Mouse (Mus musculus) B cell, adult 67 days (primary cell): ENCODE results near the gene Zfp975. TPM values are rescaled to one million over a fixed set of nuclear protein-coding genes. Genes with fewer than 3 reads are reported as not detected.

ENCODE experiments used
- total RNA-seq, 2 experiments: library from RNA; stranded (reverse); gene quantifications; 4 replicates each; pipeline ENCODE4 v1.2.4; 2023

The Zfp975 gene
- total RNA-seq: 1 to 10 TPM; 4.4 to 4.5 TPM

GRCm38 (mm10) chr7:42692362-42693158 is at the start of gene Zfp975:
Gene Zfp975 (minus strand): TSS chr7:42692742.

GRCm38 (mm10) chr7:42726917-42727316 is 34.4 kb upstream of the Zfp975 start, which contains the start of gene Gm17067:
Gene Gm17067 (minus strand): TSS chr7:42727017.

GRCm38 (mm10) chr7:42642152-42643115 is 50.1 kb downstream of the Zfp975 start, which contains the start of gene Zfp976:
Gene Zfp976 (minus strand): TSS chr7:42642588.

Other genes starting within 250 kb of the Zfp975 start
- not detected for gene 4933421I07Rik, start 244.6 kb downstream of the Zfp975 start, total RNA-seq
- gene Zfp141, start 187.0 kb downstream of the Zfp975 start, total RNA-seq: 10 to 100 TPM; 27.6 to 32.1 TPM
- not detected for gene Gm21028, start 114.2 kb downstream of the Zfp975 start, total RNA-seq
- not detected for gene Zfp977, start 100.2 kb downstream of the Zfp975 start, total RNA-seq
- 1 to 10 TPM; 2.4 to 2.8 TPM for gene Zfp976, start 50.2 kb downstream of the Zfp975 start, total RNA-seq
- gene Gm17067, start 34.3 kb upstream of the Zfp975 start, total RNA-seq: not detected
- not detected for gene Vmn2r62, start 100.8 kb upstream of the Zfp975 start, total RNA-seq
- not detected for gene Gm2381, start 174.5 kb upstream of the Zfp975 start, total RNA-seq
- not detected for gene Vmn2r63, start 241.1 kb upstream of the Zfp975 start, total RNA-seq